Mouse (Mus musculus) kidney, embryonic 14.5 days (tissue): ENCODE results near the gene 6330409D20Rik. TPM values are rescaled to one million over a fixed set of nuclear protein-coding genes. Genes with fewer than 3 reads are reported as not detected.
A peak's percentile ranks its signal among the peaks of the same experiment; 100 is the strongest.

Source experiments
- ATAC-seq: fragments of 200-750 bp; cut with Nextera tagmentation; 2 replicates; pipeline ENCODE4 v1.8.0; 2017; ENCODE audit warnings: moderate number of reproducible peaks, mild to moderate bottlenecking, moderate TSS enrichment, moderate library complexity; ENCODE audit not compliant: low FRiP score, low TSS enrichment
- H3K27ac ChIP-seq: fragments of 300-500 bp; sonication (generic); 2 replicates; pipeline ENCODE4 v1.5.1; 2014; ENCODE audit warnings: low read depth, mild to moderate bottlenecking, low read length, moderate library complexity, mixed read lengths
- H3K27me3 ChIP-seq: fragments of 300-500 bp; sonication (generic); 2 replicates; pipeline ENCODE4 v1.6.1; 2014; ENCODE audit warnings: mild to moderate bottlenecking, low read length; ENCODE audit not compliant: control insufficient read depth, insufficient read depth
- H3K36me3 ChIP-seq: fragments of 300-500 bp; sonication (generic); 2 replicates; pipeline ENCODE4 v1.6.1; 2014; ENCODE audit warnings: low read length, mixed read lengths; ENCODE audit not compliant: control insufficient read depth, insufficient read depth
- H3K4me1 ChIP-seq: fragments of 300-500 bp; sonication (generic); 2 replicates; pipeline ENCODE4 v1.6.1; 2014; ENCODE audit warnings: low read length, mixed read lengths; ENCODE audit not compliant: control insufficient read depth, insufficient read depth
- H3K4me2 ChIP-seq: fragments of 300-500 bp; sonication (generic); replicated peaks from 2 replicates; pipeline ENCODE4 v1.6.1; 2014; ENCODE audit warnings: low read depth, mild to moderate bottlenecking, low read length
- H3K4me3 ChIP-seq: fragments of 300-500 bp; sonication (generic); 2 replicates; pipeline ENCODE4 v1.5.1; 2014; ENCODE audit warnings: mild to moderate bottlenecking, low read length
- H3K9ac ChIP-seq: fragments of 300-500 bp; sonication (generic); 2 replicates; pipeline ENCODE4 v1.6.1; 2014; ENCODE audit warnings: low read depth, mild to moderate bottlenecking, low read length, moderate library complexity
- H3K9me3 ChIP-seq: fragments of 300-500 bp; sonication (generic); 2 replicates; pipeline ENCODE4 v1.6.1; 2016; ENCODE audit warnings: low read length; ENCODE audit not compliant: control insufficient read depth
- WGBS: fragments of 180-500 bp; shearing (Covaris S2); extraction: QIAGEN DNeasy Blood & Tissue Kit; methylation state at CpG from one replicate; pipeline ENCODE4 v1.1.7; 2014; 5-methylcytosine and 5-hydroxymethylcytosine counted together
- polyA plus RNA-seq: library from polyadenylated mRNA; unstranded; fragments of >200 nt; fragmentation: Nextera tagmentation; extraction: Ambion mirVana; gene quantifications from 2 replicates; pipeline ENCODE4 v1.2.1, GENCODE M21; 2014

The 6330409D20Rik gene
- polyA plus RNA-seq, 1 experiment from 2014 or later: not detected

DNA sequence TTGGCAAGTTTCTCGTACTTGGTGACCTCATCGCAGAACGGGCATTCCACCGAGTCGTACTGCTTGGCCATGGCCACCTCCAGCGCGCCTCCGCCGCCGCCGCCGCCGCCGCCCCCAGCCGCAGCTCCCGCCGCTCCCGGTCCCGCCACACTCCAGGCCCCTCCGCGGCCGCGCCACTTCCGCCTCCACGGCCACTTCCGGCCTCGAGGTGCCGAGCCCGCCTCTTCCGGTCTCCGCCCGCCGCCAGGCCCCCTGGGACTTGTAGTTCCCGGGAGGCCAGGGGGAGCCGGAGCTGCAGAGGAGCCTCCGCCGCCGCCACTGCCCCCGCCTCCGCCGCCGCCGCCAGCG, 28.3 kb downstream of the 6330409D20Rik start:
- peak overlapping the region; percentile 59 for H3K4me2 ChIP-seq
- H3K9ac ChIP-seq: peak overlapping the region; percentile 88
- peaks cover 37% of the 10 kb centered on the region for H3K36me3 ChIP-seq
- H3K4me1 ChIP-seq: peaks cover 12% of the 10 kb centered on the region
- under 1% methylated on average over 36 of the region's 44 CpGs for WGBS
- ATAC-seq: peak; percentile 86
- no peaks in the 10 kb centered on the region for H3K9me3 ChIP-seq
- H3K27ac ChIP-seq: peak overlapping the region; percentile 97
- peak overlapping the region; percentile 89 for H3K4me3 ChIP-seq
- H3K27me3 ChIP-seq: no peaks in the 10 kb centered on the region

DNA sequence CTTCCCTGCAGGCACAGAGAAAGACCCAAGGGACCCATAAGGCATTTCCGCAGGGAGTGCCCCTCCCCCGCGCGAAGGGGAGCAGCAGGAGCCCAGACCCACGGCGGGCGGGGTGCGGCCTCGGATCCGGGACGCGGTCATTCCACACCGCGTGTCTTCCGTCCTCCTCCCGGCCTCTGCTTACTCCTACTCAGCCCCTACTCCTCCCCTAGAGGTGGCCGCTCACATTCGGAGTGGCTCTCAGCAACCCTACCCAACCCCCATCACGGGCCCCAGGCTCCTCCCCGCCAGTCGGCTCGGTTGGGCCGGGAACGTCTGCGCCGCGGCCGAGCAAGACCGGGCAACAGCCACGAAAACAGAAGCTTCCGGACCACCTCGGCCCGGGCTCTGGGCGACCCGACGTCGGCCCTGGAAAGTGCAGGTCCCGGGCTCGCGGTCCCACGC, 28.7 kb downstream of the 6330409D20Rik start:
- Histone ChIP-seq H3K4me2 (peak overlapping the region; percentile 59), H3K9me3 (no peaks in the 10 kb centered on the region), H3K9ac (peak overlapping the region; percentile 88), H3K27me3 (no peaks in the 10 kb centered on the region), H3K4me1 (peaks cover 12% of the 10 kb centered on the region), H3K36me3 (peaks cover 41% of the 10 kb centered on the region), H3K27ac (peak overlapping the region; percentile 97), H3K4me3 (peak overlapping the region; percentile 89)
- WGBS: under 1% methylated on average over 41 of the region's 41 CpGs
- ATAC-seq: peak; percentile 69

DNA sequence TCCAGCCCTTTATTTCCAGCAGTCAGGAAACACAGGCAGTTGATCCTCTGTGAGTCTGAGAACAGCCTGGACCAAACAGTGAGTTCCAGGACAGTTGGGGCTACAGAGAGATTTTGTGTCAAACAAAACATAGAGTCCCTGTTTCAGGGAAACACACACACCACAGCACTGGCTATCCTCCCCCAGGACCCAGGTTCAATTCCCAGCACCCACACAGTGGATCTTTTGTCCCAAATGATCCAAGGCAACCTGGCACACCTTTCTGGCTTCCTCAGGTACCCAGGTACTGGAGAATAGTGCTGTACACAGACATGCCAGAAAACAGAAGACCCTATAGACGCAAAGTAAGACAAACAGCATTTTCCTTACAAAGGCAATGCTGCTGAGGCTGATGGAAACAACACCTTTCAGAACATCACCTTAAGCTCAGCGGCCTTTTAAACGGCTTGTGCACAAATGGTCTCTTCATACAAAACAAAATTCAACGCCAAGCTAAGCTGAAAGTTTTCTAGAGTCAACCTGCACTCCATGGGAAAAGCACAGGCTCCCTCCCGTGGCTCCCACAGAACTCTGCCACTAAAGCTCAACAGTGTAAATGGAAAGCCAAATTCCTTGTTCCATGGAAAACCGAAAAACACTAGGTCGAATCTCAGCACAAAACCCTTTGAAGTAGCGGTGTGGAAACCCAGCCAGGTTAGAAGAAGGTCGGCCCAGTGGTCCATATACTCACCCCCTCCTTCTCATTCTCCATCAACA, 29.3 kb downstream of the 6330409D20Rik start:
- peak overlapping the region; percentile 97 for H3K27ac ChIP-seq
- WGBS: 24% methylated on average over 9 of the region's 9 CpGs

DNA sequence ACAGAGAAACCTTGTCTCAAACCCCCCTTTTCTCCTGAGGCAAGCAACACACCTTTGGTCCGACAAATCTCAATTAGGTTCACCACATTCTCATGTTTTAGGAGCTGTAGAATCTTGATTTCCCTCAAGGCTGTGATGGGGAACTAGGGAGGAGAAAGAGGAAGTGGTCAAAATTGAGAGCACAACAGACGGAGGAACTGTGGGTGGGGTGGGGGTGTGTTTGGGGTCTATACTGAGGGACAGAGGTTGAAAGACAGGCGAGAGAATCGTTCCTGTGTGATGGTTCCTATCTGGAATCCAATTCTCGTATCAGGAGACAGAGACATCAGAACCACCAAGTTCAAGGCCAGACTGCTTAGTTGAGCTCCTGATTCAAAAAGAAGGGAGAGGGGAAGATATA, 30.4 kb downstream of the 6330409D20Rik start:
- Histone ChIP-seq H3K27ac (no peak overlapping the region), H3K4me1 (peaks cover 12% of the 10 kb centered on the region), H3K9ac (no peak overlapping the region), H3K9me3 (no peaks in the 10 kb centered on the region), H3K27me3 (no peaks in the 10 kb centered on the region), H3K4me2 (no peak overlapping the region), H3K36me3 (peaks cover 58% of the 10 kb centered on the region), H3K4me3 (no peak overlapping the region)
- no peak for ATAC-seq
- WGBS: 87% methylated on average over 5 of the region's 5 CpGs

More for the DNA sequence above, 29.3 kb downstream of the 6330409D20Rik start:
- H3K36me3 ChIP-seq: peaks cover 47% of the 10 kb centered on the region
- ATAC-seq: no peak
- no peaks in the 10 kb centered on the region for H3K9me3 ChIP-seq
- no peaks in the 10 kb centered on the region for H3K27me3 ChIP-seq
- H3K4me1 ChIP-seq: peaks cover 12% of the 10 kb centered on the region
- H3K4me3 ChIP-seq: peak overlapping the region; percentile 89
- H3K4me2 ChIP-seq: peak overlapping the region; percentile 59
- peak overlapping the region; percentile 88 for H3K9ac ChIP-seq

DNA sequence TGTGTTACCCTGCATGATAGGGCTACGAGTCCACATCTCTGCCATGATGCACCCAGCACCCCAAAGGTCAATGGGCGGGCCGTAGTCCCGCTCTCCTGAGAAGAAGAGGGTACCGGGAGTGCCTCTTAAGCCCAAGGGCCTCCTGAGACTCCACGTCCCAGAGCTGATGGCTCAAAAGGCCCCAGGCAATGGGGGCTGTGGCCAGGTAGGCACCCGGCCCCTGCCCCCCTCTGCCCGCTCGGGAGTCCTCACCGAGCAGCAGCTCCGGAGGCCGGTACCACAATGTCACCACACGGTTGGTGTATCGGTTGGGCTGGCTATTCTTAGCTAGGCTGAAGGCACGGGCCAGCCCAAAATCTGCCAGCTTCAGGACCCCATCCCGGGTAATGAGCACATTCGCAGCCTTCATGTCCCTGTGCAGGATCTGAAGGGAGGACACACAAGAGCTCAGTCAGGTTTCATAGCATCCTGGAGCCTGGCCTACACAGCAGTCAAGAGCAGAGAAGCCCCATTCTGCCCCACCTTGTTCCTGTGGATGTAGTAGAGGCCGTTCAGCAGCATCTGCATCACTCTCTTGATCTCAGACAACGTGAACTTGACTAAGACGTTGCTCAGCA, 31.2 kb downstream of the 6330409D20Rik start:
- no peak overlapping the region for H3K4me3 ChIP-seq
- ATAC-seq: no peak
- no peaks in the 10 kb centered on the region for H3K27me3 ChIP-seq
- 93% methylated on average over 20 of the region's 20 CpGs for WGBS
- H3K36me3 ChIP-seq: peaks cover 66% of the 10 kb centered on the region
- H3K4me2 ChIP-seq: no peak overlapping the region
- H3K9ac ChIP-seq: no peak overlapping the region
- peaks cover 12% of the 10 kb centered on the region for H3K4me1 ChIP-seq
- no peak overlapping the region for H3K27ac ChIP-seq
- H3K9me3 ChIP-seq: no peaks in the 10 kb centered on the region

DNA sequence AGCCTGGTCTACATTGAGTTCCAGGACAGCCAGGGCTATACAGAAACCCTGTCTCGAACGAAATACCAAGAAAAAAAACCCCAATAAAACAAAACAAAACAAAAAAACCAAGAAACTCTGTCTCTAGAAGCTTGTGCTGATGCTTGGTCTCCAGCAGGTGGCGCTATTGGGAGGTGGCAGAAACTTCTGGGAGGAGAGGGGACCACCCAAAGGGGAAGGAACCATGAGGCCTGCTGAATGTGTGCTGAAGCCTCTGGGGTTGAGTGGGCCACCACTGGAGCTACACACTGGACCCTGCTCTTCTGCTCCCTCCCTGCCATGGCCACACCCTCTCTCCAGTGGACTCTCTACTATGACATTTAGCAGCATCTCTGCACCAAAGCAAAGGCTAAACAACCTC, 32.2 kb downstream of the 6330409D20Rik start:
- ATAC-seq: no peak
- no peak overlapping the region for H3K27ac ChIP-seq
- peaks cover 75% of the 10 kb centered on the region for H3K36me3 ChIP-seq
- no peak overlapping the region for H3K4me3 ChIP-seq
- H3K27me3 ChIP-seq: no peaks in the 10 kb centered on the region
- peaks cover 6% of the 10 kb centered on the region for H3K4me1 ChIP-seq
- no peak overlapping the region for H3K4me2 ChIP-seq
- no peak overlapping the region for H3K9ac ChIP-seq
- no peaks in the 10 kb centered on the region for H3K9me3 ChIP-seq
- 47% methylated on average over 3 of the region's 3 CpGs for WGBS

DNA sequence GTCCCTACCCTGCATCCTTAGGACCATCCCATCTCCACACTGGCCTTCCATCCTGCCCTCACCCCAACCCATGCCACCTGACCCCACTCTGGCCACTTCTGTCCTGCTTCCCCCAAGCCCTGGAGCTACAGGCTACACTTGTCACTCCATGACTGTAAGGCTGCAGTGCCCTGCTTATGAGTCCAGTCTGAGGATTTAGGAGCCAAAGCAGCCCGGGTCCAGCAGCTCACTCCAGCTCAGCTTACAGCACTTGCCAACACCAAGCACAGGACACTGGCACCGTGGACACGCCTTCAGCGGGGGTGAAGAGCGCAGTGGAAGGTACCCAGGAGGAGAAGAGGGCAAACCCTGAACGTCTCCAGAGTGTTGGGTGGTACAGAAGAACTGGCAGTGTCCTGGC, 33.8 kb downstream of the 6330409D20Rik start:
- WGBS: 91% methylated on average over 6 of the region's 6 CpGs
- Histone ChIP-seq H3K4me1 (peaks cover 6% of the 10 kb centered on the region), H3K9ac (no peak overlapping the region), H3K27ac (no peak overlapping the region), H3K4me3 (no peak overlapping the region), H3K4me2 (no peak overlapping the region), H3K9me3 (no peaks in the 10 kb centered on the region), H3K27me3 (no peaks in the 10 kb centered on the region), H3K36me3 (peaks cover 85% of the 10 kb centered on the region)
- no peak for ATAC-seq

DNA sequence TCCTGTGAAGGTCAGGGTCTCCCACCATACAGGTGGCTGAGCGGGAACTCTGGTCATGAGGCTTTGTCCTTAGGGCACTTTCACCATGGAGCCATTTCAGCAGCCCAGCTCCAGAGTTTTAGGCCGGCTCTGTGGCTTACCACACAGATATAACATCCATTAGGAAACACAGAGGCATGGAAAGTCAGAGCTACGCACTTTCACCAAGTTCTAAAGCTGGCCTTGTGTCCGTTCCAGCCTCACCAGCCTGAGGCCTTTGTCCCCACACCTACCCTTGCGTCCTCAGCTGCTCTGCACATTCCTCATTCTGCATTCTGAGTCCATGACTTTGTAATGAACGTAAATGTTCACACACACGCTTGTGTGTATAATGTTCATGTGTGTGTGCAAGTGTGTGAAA, 35.8 kb downstream of the 6330409D20Rik start:
- no peak overlapping the region for H3K9ac ChIP-seq
- peaks cover 70% of the 10 kb centered on the region for H3K36me3 ChIP-seq
- 90% methylated on average over 7 of the region's 7 CpGs for WGBS
- no peaks in the 10 kb centered on the region for H3K4me1 ChIP-seq
- no peak overlapping the region for H3K4me2 ChIP-seq
- no peak for ATAC-seq
- no peak overlapping the region for H3K27ac ChIP-seq
- H3K4me3 ChIP-seq: no peak overlapping the region
- H3K27me3 ChIP-seq: no peaks in the 10 kb centered on the region
- H3K9me3 ChIP-seq: no peaks in the 10 kb centered on the region

DNA sequence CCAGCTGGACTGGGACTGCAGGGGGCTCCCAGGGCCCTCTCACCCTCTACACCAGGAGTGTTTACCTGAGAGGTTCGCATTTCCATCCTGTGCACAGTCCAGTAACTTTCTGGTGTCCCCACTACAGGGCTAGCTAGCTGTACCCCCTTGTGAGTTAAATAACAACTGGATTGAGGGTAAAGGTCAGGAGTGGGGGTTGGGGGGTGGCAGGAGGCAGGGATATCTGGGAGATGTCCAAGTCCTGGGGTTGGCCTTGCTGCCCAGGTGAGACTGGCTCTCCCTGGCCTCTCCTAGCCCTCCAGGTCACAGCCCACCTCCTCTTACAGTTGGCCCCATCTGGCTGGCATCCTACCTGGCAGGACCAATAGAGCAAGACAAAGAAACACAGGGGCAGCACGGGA, 36.8 kb downstream of the 6330409D20Rik start, which contains the start of gene Fpgs:
TSS of gene Fpgs (minus strand) at position 125 of the 401 bp plus-strand sequence.
- Histone ChIP-seq H3K4me1 (no peaks in the 10 kb centered on the region), H3K27ac (no peak within 1 kb of the TSS), H3K9ac (no peak within 1 kb of the TSS), H3K36me3 (peaks cover 60% of the 10 kb centered on the region), H3K4me3 (no peak within 1 kb of the TSS), H3K27me3 (no peaks in the 10 kb centered on the region), H3K4me2 (no peak within 1 kb of the TSS), H3K9me3 (no peaks in the 10 kb centered on the region)
- 57% methylated on average over 2 of the region's 2 CpGs for WGBS
- ATAC-seq: peak; percentile 47; the same call in 1 of the 2 replicates
